Mouse (Mus musculus) midbrain, embryonic 11.5 days (tissue): ENCODE measurements around the gene Tbx1. TPM values are rescaled to one million over a fixed set of nuclear protein-coding genes. Genes with fewer than 3 reads are reported as not detected.
"Not testable (repeated sequence)": the region's sequence is repeated elsewhere in the genome, so short reads cannot be mapped to it uniquely, and the experiment has no call there.

ENCODE experiments used
- ATAC-seq: fragments of 200-750 bp; cut with Nextera tagmentation; 2 replicates; pipeline ENCODE4 v1.8.0; 2017; ENCODE audit warnings: moderate TSS enrichment, moderate library complexity; ENCODE audit not compliant: low FRiP score
- DNase-seq: peaks from one replicate; pipeline ENCODE4 v3.0.0; 2015; ENCODE audit warnings: low spot score; ENCODE audit errors: missing footprints
- H3K27ac ChIP-seq: fragments of 300-500 bp; sonication (generic); 2 replicates; pipeline ENCODE4 v1.5.1; 2014; ENCODE audit warnings: low read depth, low read length
- H3K27me3 ChIP-seq: fragments of 300-500 bp; sonication (generic); 2 replicates; pipeline ENCODE4 v1.6.1; 2014; ENCODE audit warnings: mild to moderate bottlenecking, low read length, moderate library complexity, mixed read lengths; ENCODE audit not compliant: control insufficient read depth, insufficient read depth
- H3K36me3 ChIP-seq: fragments of 300-500 bp; sonication (generic); 2 replicates; pipeline ENCODE4 v1.6.1; 2014; ENCODE audit warnings: mild to moderate bottlenecking, low read length, moderate library complexity, mixed read lengths; ENCODE audit not compliant: control insufficient read depth, insufficient read depth
- H3K4me1 ChIP-seq: fragments of 300-500 bp; sonication (generic); 2 replicates; pipeline ENCODE4 v1.6.1; 2014; ENCODE audit warnings: low read length; ENCODE audit not compliant: control insufficient read depth, insufficient read depth
- H3K4me2 ChIP-seq: fragments of 300-500 bp; sonication (generic); 2 replicates; pipeline ENCODE4 v1.6.1; 2014; ENCODE audit warnings: mild to moderate bottlenecking, moderate library complexity
- H3K4me3 ChIP-seq: fragments of 300-500 bp; sonication (generic); 2 replicates; pipeline ENCODE4 v1.5.1; 2014; ENCODE audit warnings: low read depth, low read length
- H3K9ac ChIP-seq: fragments of 300-500 bp; sonication (generic); 2 replicates; pipeline ENCODE4 v1.6.1; 2014; ENCODE audit warnings: low read length
- H3K9me3 ChIP-seq: fragments of 300-500 bp; sonication (generic); 2 replicates; pipeline ENCODE4 v1.6.1; 2016; ENCODE audit warnings: low read length; ENCODE audit not compliant: control insufficient read depth
- WGBS: fragments of 180-500 bp; shearing (Covaris S2); extraction: QIAGEN DNeasy Blood & Tissue Kit; methylation state at CpG from one replicate; pipeline ENCODE4 v1.1.7; 2014; 5-methylcytosine and 5-hydroxymethylcytosine counted together
- polyA plus RNA-seq: library from polyadenylated mRNA; unstranded; fragments of >200 nt; fragmentation: Nextera tagmentation; extraction: Ambion mirVana; gene quantifications from 2 replicates; pipeline ENCODE4 v1.2.1, GENCODE M21; 2014

Gene Tbx1
- polyA plus RNA-seq, 1 experiment from 2014 or later: 0.87 TPM

- no peak overlapping the region for H3K4me3 ChIP-seq
- H3K4me1 ChIP-seq: peaks cover 2% of the 10 kb centered on the region; the same call in 1 of the 2 replicates
- DNase-seq (no peak), ATAC-seq (peak; percentile 16; the same call in 1 of the 2 replicates)
- H3K27ac ChIP-seq: no peak overlapping the region
- no peaks in the 10 kb centered on the region for H3K9me3 ChIP-seq
- no peaks in the 10 kb centered on the region for H3K36me3 ChIP-seq
- H3K27me3 ChIP-seq: no peaks in the 10 kb centered on the region
- H3K4me2 ChIP-seq: no peak overlapping the region
- WGBS: 83% methylated on average over 11 of the region's 11 CpGs
- no peak overlapping the region for H3K9ac ChIP-seq
These were observed 38.3 kb downstream of the Tbx1 start for GRCm38 (mm10) chr16:18552106-18552710.

GRCm38 (mm10) chr16:18551604-18552003 is 38.9 kb downstream of the Tbx1 start:
- H3K36me3 ChIP-seq: no peaks in the 10 kb centered on the region
- H3K4me1 ChIP-seq: peaks cover 2% of the 10 kb centered on the region; the same call in 1 of the 2 replicates
- H3K4me2 ChIP-seq: no peak overlapping the region
- H3K27me3 ChIP-seq: no peaks in the 10 kb centered on the region
- no peak overlapping the region for H3K27ac ChIP-seq
- H3K9ac ChIP-seq: no peak overlapping the region
- no peak for ATAC-seq
- WGBS: 53% methylated on average over 9 of the region's 9 CpGs
- DNase-seq: no peak
- H3K4me3 ChIP-seq: no peak overlapping the region
- H3K9me3 ChIP-seq: no peaks in the 10 kb centered on the region

GRCm38 (mm10) chr16:18547891-18548290 is 42.6 kb downstream of the Tbx1 start:
- H3K27ac ChIP-seq: no peak overlapping the region
- H3K36me3 ChIP-seq: no peaks in the 10 kb centered on the region
- H3K9ac ChIP-seq: no peak overlapping the region
- no peak overlapping the region for H3K4me2 ChIP-seq
- 86% methylated on average over 5 of the region's 5 CpGs for WGBS
- ATAC-seq (no peak), DNase-seq (no peak)
- no peaks in the 10 kb centered on the region for H3K9me3 ChIP-seq
- H3K27me3 ChIP-seq: no peaks in the 10 kb centered on the region
- peaks cover 2% of the 10 kb centered on the region; the same call in 1 of the 2 replicates for H3K4me1 ChIP-seq
- no peak overlapping the region for H3K4me3 ChIP-seq

- Histone ChIP-seq H3K9me3 (no peaks in the 10 kb centered on the region), H3K27ac (no peak overlapping the region), H3K4me1 (no peaks in the 10 kb centered on the region), H3K36me3 (no peaks in the 10 kb centered on the region), H3K9ac (no peak overlapping the region), H3K4me3 (no peak overlapping the region), H3K4me2 (no peak overlapping the region), H3K27me3 (no peaks in the 10 kb centered on the region)
- DNase-seq: no peak
- WGBS: 69% methylated on average over 8 of the region's 8 CpGs
- ATAC-seq: no peak
These were observed 47.2 kb downstream of the Tbx1 start for GRCm38 (mm10) chr16:18543151-18543829.

- H3K4me3 ChIP-seq: no peak overlapping the region
- no peak for ATAC-seq
- WGBS: 80% methylated on average over 6 of the region's 6 CpGs
These were observed 51.2 kb downstream of the Tbx1 start for GRCm38 (mm10) chr16:18539281-18539680.

GRCm38 (mm10) chr16:18537407-18537990 is 53.0 kb downstream of the Tbx1 start:
- H3K9me3 ChIP-seq: no peaks in the 10 kb centered on the region
- H3K9ac ChIP-seq: no peak overlapping the region
- ATAC-seq (no peak), DNase-seq (no peak)
- no peaks in the 10 kb centered on the region for H3K36me3 ChIP-seq
- H3K4me1 ChIP-seq: no peaks in the 10 kb centered on the region
- 89% methylated on average over 3 of the region's 3 CpGs for WGBS
- no peak overlapping the region for H3K27ac ChIP-seq
- H3K27me3 ChIP-seq: no peaks in the 10 kb centered on the region
- H3K4me3 ChIP-seq: no peak overlapping the region
- no peak overlapping the region for H3K4me2 ChIP-seq

More at GRCm38 (mm10) chr16:18539281-18539680, 51.2 kb downstream of the Tbx1 start:
- H3K4me1 ChIP-seq: no peaks in the 10 kb centered on the region
- H3K36me3 ChIP-seq: no peaks in the 10 kb centered on the region
- no peak for DNase-seq
- no peak overlapping the region for H3K9ac ChIP-seq
- no peak overlapping the region for H3K4me2 ChIP-seq
- no peak overlapping the region for H3K27ac ChIP-seq
- H3K27me3 ChIP-seq: no peaks in the 10 kb centered on the region
- H3K9me3 ChIP-seq: no peaks in the 10 kb centered on the region

GRCm38 (mm10) chr16:18533061-18533460 is 57.4 kb downstream of the Tbx1 start:
- not testable (repeated sequence) for H3K36me3 ChIP-seq, H3K4me1 ChIP-seq, H3K9me3 ChIP-seq, DNase-seq, H3K27me3 ChIP-seq, H3K27ac ChIP-seq, H3K9ac ChIP-seq, H3K4me2 ChIP-seq, H3K4me3 ChIP-seq
- ATAC-seq: peak; percentile 99
- WGBS: 97% methylated on average over 7 of the region's 7 CpGs
